Mouse (Mus musculus): ENCODE data around the gene Cped1. TPM values are rescaled to one million over a fixed set of nuclear protein-coding genes. Genes with fewer than 3 reads are reported as not detected.
"Not testable (repeated sequence)": the region's sequence is repeated elsewhere in the genome, so short reads cannot be mapped to it uniquely, and the experiment has no call there.

Gene Cped1
- polyA plus RNA-seq, 1 experiment from 2014 or later = 8.4 TPM

DNA sequence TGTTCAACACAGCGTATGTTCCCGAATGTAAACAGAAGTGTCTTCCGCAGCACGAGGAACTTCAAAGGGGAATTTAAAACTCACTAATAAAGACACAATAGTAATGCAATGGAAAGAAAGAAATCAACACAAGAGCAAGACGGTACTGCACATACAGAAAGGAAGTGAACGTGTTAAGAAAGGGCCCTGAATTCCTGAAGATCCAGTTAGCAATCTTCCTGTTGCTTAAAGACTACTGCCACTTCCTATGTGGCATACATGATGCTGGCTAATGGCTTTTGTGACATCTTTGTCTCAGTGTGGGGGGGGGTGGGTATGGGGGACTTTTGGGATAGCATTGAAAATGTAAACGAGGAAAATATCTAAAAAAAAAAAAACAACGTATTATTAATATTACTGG, 50.7 kb downstream of the Cped1 start:
- no peaks in the 10 kb centered on the region for H3K36me3 ChIP-seq
- no peak overlapping the region for H3K4me3 ChIP-seq
- no peak for DNase-seq (ENCODE audit: low spot score)
- H3K4me1 ChIP-seq = 0 out of 2 replicates have a peak, but pooled peaks cover 4% of the 10 kb centered on the region
- H3K27me3 ChIP-seq (ENCODE audit: insufficient read depth, poor library complexity, severe bottlenecking) = no peaks in the 10 kb centered on the region
- H3K27ac ChIP-seq = no peak overlapping the region
- WGBS = 77% methylated on average over 8 of the region's 8 CpGs
- H3K9me3 ChIP-seq = no peaks in the 10 kb centered on the region

GRCm38 (mm10) chr6:22036911-22037310, 51.2 kb downstream of the Cped1 start:
- Histone ChIP-seq H3K36me3 (no peaks in the 10 kb centered on the region), H3K9me3 (no peaks in the 10 kb centered on the region), H3K4me3 (no peak overlapping the region), H3K27ac (no peak overlapping the region), H3K27me3 (ENCODE audit: insufficient read depth, poor library complexity, severe bottlenecking) (no peaks in the 10 kb centered on the region), H3K4me1 (0 out of 2 replicates have a peak, but pooled peaks cover 4% of the 10 kb centered on the region)
- WGBS = 38% methylated on average over 1 of the region's 1 CpGs
- DNase-seq (ENCODE audit: low spot score) = no peak

DNA sequence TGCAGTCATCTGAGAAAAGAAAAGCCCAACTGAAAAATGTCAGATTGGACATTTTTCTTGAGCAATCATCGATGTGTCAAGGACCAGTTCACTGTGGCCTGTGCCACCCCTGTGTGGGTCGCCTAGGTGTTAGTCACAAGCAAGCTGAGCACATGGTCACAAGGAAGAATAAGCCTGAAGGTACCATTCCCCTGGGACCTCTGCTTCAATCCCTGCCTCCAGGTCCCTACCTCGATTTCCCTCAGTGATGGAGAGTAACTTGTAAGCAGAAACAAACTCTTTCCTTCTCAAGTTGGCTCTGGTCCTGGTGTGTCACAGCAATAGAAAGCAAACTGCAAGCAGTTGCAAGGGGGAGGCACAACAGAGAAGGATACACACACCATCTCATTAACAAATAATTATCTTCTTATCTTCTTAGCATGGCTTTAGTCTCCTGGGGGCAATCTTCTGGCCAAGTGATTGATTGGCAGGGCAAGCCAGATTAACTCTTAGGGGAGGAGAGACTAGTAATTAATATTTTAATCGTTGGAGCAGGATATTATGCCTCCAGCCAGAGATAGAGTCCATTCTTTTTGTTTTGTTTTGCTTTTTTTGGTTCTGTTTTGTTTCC, 51.8 kb downstream of the Cped1 start:
- Histone ChIP-seq H3K4me1 (0 out of 2 replicates have a peak, but pooled peaks cover 4% of the 10 kb centered on the region), H3K27me3 (ENCODE audit: insufficient read depth, poor library complexity, severe bottlenecking) (no peaks in the 10 kb centered on the region), H3K4me3 (no peak overlapping the region), H3K36me3 (no peaks in the 10 kb centered on the region), H3K27ac (no peak overlapping the region), H3K9me3 (no peaks in the 10 kb centered on the region)
- no peak for DNase-seq (ENCODE audit: low spot score)
- 49% methylated on average over 4 of the region's 4 CpGs for WGBS

DNA sequence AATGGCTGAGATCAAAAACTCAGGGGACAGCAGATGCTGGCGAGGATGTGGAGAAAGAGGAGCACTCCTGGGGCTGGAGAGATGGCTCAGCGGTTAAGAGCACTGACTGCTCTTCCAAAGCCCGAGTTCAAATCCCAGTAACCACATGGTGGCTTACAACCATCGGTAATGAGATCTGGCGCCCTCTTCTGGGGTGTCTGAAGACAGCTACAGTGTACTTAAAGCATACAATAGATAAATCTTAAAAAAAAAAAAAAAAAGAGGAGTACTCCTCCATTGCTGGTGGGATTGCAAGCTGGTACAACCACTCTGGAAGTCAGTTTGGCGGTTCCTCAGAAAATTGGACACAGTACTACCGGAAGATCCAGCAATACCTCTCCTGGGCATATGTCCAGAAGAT, 54.0 kb downstream of the Cped1 start:
- not testable (repeated sequence) for DNase-seq (ENCODE audit: low spot score); H3K4me1 ChIP-seq; H3K36me3 ChIP-seq; H3K27ac ChIP-seq; H3K4me3 ChIP-seq; H3K27me3 ChIP-seq (ENCODE audit: insufficient read depth, poor library complexity, severe bottlenecking); H3K9me3 ChIP-seq
- whole genome bisulfite sequencing = 59% methylated on average over 7 of the region's 7 CpGs

- no peaks in the 10 kb centered on the region for H3K9me3 ChIP-seq
- H3K4me1 ChIP-seq = no peaks in the 10 kb centered on the region
Measured at GRCm38 (mm10) chr6:22044880-22045605, 59.3 kb downstream of the Cped1 start.

GRCm38 (mm10) chr6:22047101-22047500, 61.4 kb downstream of the Cped1 start:
- Histone ChIP-seq H3K9me3 (no peaks in the 10 kb centered on the region), H3K4me3 (no peak overlapping the region), H3K36me3 (0 out of 2 replicates have a peak, but pooled peaks cover 2% of the 10 kb centered on the region), H3K4me1 (no peaks in the 10 kb centered on the region), H3K27me3 (ENCODE audit: insufficient read depth, poor library complexity, severe bottlenecking) (no peaks in the 10 kb centered on the region), H3K27ac (no peak overlapping the region)
- WGBS = 87% methylated on average over 2 of the region's 2 CpGs
- no peak for DNase-seq (ENCODE audit: low spot score)

More at GRCm38 (mm10) chr6:22044880-22045605, 59.3 kb downstream of the Cped1 start:
- 70% methylated on average over 9 of the region's 9 CpGs for WGBS
- Histone ChIP-seq H3K27me3 (ENCODE audit: insufficient read depth, poor library complexity, severe bottlenecking) (no peaks in the 10 kb centered on the region), H3K36me3 (no peaks in the 10 kb centered on the region), H3K27ac (no peak overlapping the region), H3K4me3 (no peak overlapping the region)
- DNase-seq (ENCODE audit: low spot score) = no peak

GRCm38 (mm10) chr6:22049093-22049492, 63.4 kb downstream of the Cped1 start:
- WGBS = 73% methylated on average over 5 of the region's 5 CpGs
- no peak overlapping the region; the same call in 1 of the 2 replicates for H3K27ac ChIP-seq
- no peak for DNase-seq (ENCODE audit: low spot score)

DNA sequence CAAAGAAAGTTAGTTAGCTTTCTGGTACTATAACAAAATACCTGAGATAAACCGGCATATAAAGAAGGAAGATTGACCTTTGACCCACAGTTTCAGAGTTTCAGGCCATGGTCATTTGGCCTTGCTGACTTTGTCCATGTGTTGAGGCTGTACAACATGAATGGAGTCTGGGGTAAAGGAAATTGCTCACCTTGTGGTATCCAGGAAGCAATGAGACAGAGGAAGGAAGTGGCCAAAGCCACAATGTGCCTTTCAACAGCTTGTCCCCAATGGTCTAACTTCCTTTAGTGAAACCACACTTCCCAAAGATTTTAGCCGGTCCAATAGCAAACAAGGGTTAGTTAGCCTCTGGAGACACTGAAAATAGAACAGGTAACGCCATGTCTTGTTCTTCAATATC, 65.8 kb downstream of the Cped1 start:
- Histone ChIP-seq H3K4me1 (no peaks in the 10 kb centered on the region), H3K4me3 (no peak overlapping the region), H3K27ac (no peak overlapping the region), H3K27me3 (ENCODE audit: insufficient read depth, poor library complexity, severe bottlenecking) (no peaks in the 10 kb centered on the region), H3K9me3 (no peaks in the 10 kb centered on the region), H3K36me3 (peaks cover 2% of the 10 kb centered on the region; the same call in 1 of the 2 replicates)
- 80% methylated on average over 3 of the region's 3 CpGs for WGBS
- DNase-seq (ENCODE audit: low spot score) = no peak

More at GRCm38 (mm10) chr6:22049093-22049492, 63.4 kb downstream of the Cped1 start:
- H3K27me3 ChIP-seq (ENCODE audit: insufficient read depth, poor library complexity, severe bottlenecking) = no peaks in the 10 kb centered on the region
- no peaks in the 10 kb centered on the region for H3K9me3 ChIP-seq
- H3K36me3 ChIP-seq = peaks cover 2% of the 10 kb centered on the region; the same call in 1 of the 2 replicates
- no peak overlapping the region for H3K4me3 ChIP-seq
- H3K4me1 ChIP-seq = no peaks in the 10 kb centered on the region

DNA sequence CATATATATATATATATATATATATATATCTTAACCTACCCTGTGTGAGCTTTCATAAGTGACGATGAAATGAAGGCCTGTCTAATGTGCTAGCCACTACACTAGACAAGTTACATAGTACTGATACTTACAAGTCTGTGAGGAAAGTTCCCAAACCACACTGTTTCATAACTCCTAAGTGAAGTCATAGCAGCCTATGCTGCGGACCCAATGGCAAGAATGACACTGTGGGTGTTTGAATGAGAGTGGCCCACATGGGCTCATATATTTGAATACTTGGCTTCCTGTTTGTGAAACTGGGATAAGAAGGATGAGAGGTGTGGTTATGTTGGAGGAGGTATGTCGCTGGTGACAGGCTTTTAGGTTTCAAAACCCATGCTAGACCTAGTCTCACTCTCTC, 67.3 kb downstream of the Cped1 start:
- no peaks in the 10 kb centered on the region for H3K27me3 ChIP-seq (ENCODE audit: insufficient read depth, poor library complexity, severe bottlenecking)
- no peaks in the 10 kb centered on the region for H3K9me3 ChIP-seq
- 85% methylated on average over 3 of the region's 3 CpGs for WGBS
- no peak overlapping the region for H3K4me3 ChIP-seq
- H3K27ac ChIP-seq = no peak overlapping the region
- peaks cover 2% of the 10 kb centered on the region; the same call in 1 of the 2 replicates for H3K36me3 ChIP-seq
- no peak for DNase-seq (ENCODE audit: low spot score)
- H3K4me1 ChIP-seq = no peaks in the 10 kb centered on the region

- Histone ChIP-seq H3K4me1 (no peaks in the 10 kb centered on the region), H3K27me3 (ENCODE audit: insufficient read depth, poor library complexity, severe bottlenecking) (no peaks in the 10 kb centered on the region), H3K4me3 (no peak overlapping the region), H3K36me3 (no peaks in the 10 kb centered on the region), H3K9me3 (no peaks in the 10 kb centered on the region), H3K27ac (no peak overlapping the region)
- no peak for DNase-seq (ENCODE audit: low spot score)
- 69% methylated on average over 4 of the region's 4 CpGs for WGBS
Measured at GRCm38 (mm10) chr6:22064341-22064740, 78.6 kb downstream of the Cped1 start.

DNA sequence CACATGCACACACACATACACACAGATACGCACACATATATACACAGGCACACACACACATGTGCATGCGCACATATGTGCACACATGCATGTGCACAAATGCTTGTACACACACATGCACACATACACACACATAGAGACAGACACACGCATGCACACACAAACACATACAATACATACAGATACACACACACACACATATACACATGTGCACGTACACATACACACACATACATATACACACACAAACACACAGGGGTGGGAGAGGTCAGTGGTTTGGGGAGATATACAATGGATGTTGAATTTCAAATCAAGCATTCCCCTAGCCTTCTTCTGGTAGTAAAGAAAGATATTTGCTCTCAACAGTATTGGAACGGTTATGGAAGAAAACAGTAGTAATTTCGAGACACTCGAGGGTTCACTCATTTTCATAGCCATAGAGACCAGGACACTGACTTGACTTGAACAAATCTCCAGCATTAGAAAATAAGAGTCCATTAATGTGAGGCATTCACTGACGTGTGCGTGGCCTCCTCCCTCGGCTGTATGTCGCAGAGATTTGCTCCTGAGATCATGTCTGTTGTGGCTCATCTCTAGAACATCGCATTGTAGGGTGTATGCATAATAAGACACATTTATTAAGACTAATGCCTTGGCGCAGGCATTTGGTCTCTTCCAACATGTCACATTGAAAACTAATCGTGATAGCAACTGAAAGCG, 85.0 kb downstream of the Cped1 start:
- Histone ChIP-seq H3K27ac (no peak overlapping the region), H3K9me3 (no peaks in the 10 kb centered on the region), H3K27me3 (ENCODE audit: insufficient read depth, poor library complexity, severe bottlenecking) (no peaks in the 10 kb centered on the region), H3K4me3 (no peak overlapping the region), H3K4me1 (no peaks in the 10 kb centered on the region), H3K36me3 (no peaks in the 10 kb centered on the region)
- WGBS = 77% methylated on average over 15 of the region's 15 CpGs
- no peak for DNase-seq (ENCODE audit: low spot score)

DNA sequence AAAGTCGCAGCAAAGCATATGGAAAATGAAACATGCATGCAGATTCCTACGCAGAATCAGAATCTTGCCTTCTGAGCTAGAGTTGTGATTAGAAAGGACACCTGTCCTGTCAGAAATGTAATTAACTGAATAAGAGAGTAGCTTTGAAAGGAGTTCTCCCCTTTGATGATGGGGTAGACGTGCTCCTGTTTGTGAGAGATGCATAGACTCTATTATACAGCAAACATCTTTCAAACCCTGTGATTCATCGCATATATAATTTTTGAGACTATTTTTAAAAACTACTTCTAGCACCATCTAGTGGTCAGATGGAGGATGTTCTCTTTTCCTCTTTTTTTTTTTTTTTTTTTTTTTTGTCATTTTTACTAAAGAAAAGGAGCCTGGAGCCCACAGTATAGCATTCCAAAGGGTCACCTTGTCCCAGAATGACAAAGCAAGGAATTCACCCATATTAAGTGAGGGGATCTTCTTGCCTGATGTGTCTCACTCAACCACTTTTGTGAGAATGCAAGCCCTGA, 85.7 kb downstream of the Cped1 start:
- Histone ChIP-seq H3K36me3 (no peaks in the 10 kb centered on the region), H3K27me3 (ENCODE audit: insufficient read depth, poor library complexity, severe bottlenecking) (no peaks in the 10 kb centered on the region), H3K4me3 (no peak overlapping the region), H3K4me1 (no peaks in the 10 kb centered on the region), H3K9me3 (no peaks in the 10 kb centered on the region), H3K27ac (no peak overlapping the region)
- DNase-seq (ENCODE audit: low spot score) = no peak
- 36% methylated on average over 4 of the region's 4 CpGs for WGBS

DNA sequence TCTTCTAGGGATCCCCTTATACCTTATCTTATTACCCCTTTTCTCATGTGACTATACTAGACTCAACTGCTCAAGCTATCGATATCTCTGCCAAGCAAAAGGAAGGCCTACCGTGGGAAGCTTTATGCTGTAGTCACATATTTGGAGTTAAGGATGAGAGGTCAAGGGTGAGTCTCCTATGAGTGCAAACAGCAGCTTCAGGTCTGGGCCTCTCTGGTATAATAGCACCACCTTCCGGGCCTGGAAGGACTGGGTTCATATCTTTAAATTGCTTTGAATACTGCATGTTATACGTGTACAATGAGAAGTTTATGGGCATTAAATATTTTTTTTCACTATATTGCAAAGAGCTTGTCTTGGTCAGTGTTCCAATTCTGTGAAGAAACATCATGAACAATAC, 87.0 kb downstream of the Cped1 start:
- 75% methylated on average over 4 of the region's 4 CpGs for WGBS

More for the DNA sequence above, 87.0 kb downstream of the Cped1 start:
- Histone ChIP-seq H3K9me3 (no peaks in the 10 kb centered on the region), H3K27me3 (ENCODE audit: insufficient read depth, poor library complexity, severe bottlenecking) (no peaks in the 10 kb centered on the region), H3K4me3 (no peak overlapping the region), H3K27ac (no peak overlapping the region), H3K4me1 (no peaks in the 10 kb centered on the region), H3K36me3 (no peaks in the 10 kb centered on the region)
- DNase-seq (ENCODE audit: low spot score) = no peak

Measured in heart, embryonic 10.5 days (tissue).